Mouse (Mus musculus) granulocyte monocyte progenitor cell, adult 5-6 weeks (primary cell): ENCODE data around the gene Lhb. TPM values are rescaled to one million over a fixed set of nuclear protein-coding genes. Genes with fewer than 3 reads are reported as not detected.

ENCODE experiments used
- ATAC-seq: replicated peaks from 2 replicates; pipeline ENCODE4 v1.8.0; 2016; ENCODE audit warnings: mild to moderate bottlenecking, moderate TSS enrichment, inconsistent platforms; ENCODE audit not compliant: poor library complexity, severe bottlenecking
- total RNA-seq, 2 experiments: library from RNA; stranded (forward) in 1 of 2; stranded (reverse) in 1 of 2; fragments of 200-712, 200-1000 nt in 1 of 2; fragments of >200 nt in 1 of 2; fragmentation: Nextera tagmentation in 1 of 2; gene quantifications; 2 replicates each; pipeline ENCODE4 v1.2.3; 2014 to 2017

Gene Lhb
- total RNA-seq, 2 experiments from 2014 or later, result not detected

- ATAC-seq, result no peak
Observed at GRCm38 (mm10) chr7:45467090-45467670, 46.6 kb downstream of the Lhb start.

GRCm38 (mm10) chr7:45470869-45471268, 50.2 kb downstream of the Lhb start:
- ATAC-seq, result peak; percentile 48

Other genes with a start within 250 kb of the Lhb start
Only the 30 nearest of the 33 such genes appear.
- not detected in 2 replicates for gene Ccdc155, start 215.9 kb upstream of the Lhb start, total RNA-seq (2014; fragmentation: Nextera tagmentation)
- 0.26 and 0.67 TPM in 2 replicates for gene Ccdc155, start 215.9 kb upstream of the Lhb start, total RNA-seq (2017)
- 2.3 and 9.5 TPM in 2 replicates for gene Dkkl1, start 208.7 kb upstream of the Lhb start, total RNA-seq (2014; fragmentation: Nextera tagmentation)
- gene Dkkl1, start 208.7 kb upstream of the Lhb start, total RNA-seq (2017), result 0.77 TPM in 1 of 2 replicates, not detected in the other
- gene Tead2, start 205.1 kb upstream of the Lhb start, total RNA-seq (2014; fragmentation: Nextera tagmentation), result 0.62 TPM in 1 of 2 replicates, not detected in the other
- gene Tead2, start 205.1 kb upstream of the Lhb start, total RNA-seq (2017), result not detected in 2 replicates
- gene Cd37, start 181.7 kb upstream of the Lhb start, total RNA-seq (2014; fragmentation: Nextera tagmentation), result 104 and 177 TPM in 2 replicates
- 59.5 and 69.2 TPM in 2 replicates for gene Cd37, start 181.7 kb upstream of the Lhb start, total RNA-seq (2017)
- not detected in 2 replicates for gene Slc6a16, start 179.7 kb upstream of the Lhb start, total RNA-seq (2014; fragmentation: Nextera tagmentation)
- not detected in 2 replicates for gene Slc6a16, start 179.7 kb upstream of the Lhb start, total RNA-seq (2017)
- not detected in 2 replicates for gene Slc6a21, start 143.3 kb upstream of the Lhb start, total RNA-seq (2014; fragmentation: Nextera tagmentation)
- gene Slc6a21, start 143.3 kb upstream of the Lhb start, total RNA-seq (2017), result not detected in 2 replicates
- 5.4 and 6.3 TPM in 2 replicates for gene Trpm4, start 87.0 kb upstream of the Lhb start, total RNA-seq (2014; fragmentation: Nextera tagmentation)
- gene Trpm4, start 87.0 kb upstream of the Lhb start, total RNA-seq (2017), result 2.4 and 3.9 TPM in 2 replicates
- gene Hrc, start 85.5 kb upstream of the Lhb start, total RNA-seq (2014; fragmentation: Nextera tagmentation), result not detected in 2 replicates
- not detected in 2 replicates for gene Hrc, start 85.5 kb upstream of the Lhb start, total RNA-seq (2017)
- 1.2 TPM in 1 of 2 replicates, not detected in the other for gene Ppfia3, start 53.8 kb upstream of the Lhb start, total RNA-seq (2014; fragmentation: Nextera tagmentation)
- gene Ppfia3, start 53.8 kb upstream of the Lhb start, total RNA-seq (2017), result not detected in 2 replicates
- gene Lin7b, start 50.2 kb upstream of the Lhb start, total RNA-seq (2014; fragmentation: Nextera tagmentation), result not detected in 2 replicates
- 1.9 TPM in 1 of 2 replicates, not detected in the other for gene Lin7b, start 50.2 kb upstream of the Lhb start, total RNA-seq (2017)
- 259 and 270 TPM in 2 replicates for gene Snrnp70, start 25.1 kb upstream of the Lhb start, total RNA-seq (2014; fragmentation: Nextera tagmentation)
- gene Snrnp70, start 25.1 kb upstream of the Lhb start, total RNA-seq (2017), result 374 and 382 TPM in 2 replicates
- gene Kcna7, start 15.2 kb upstream of the Lhb start, total RNA-seq (2014; fragmentation: Nextera tagmentation), result not detected in 2 replicates
- not detected in 2 replicates for gene Kcna7, start 15.2 kb upstream of the Lhb start, total RNA-seq (2017)
- not detected in 2 replicates for gene Ntf5, start 7.1 kb upstream of the Lhb start, total RNA-seq (2014; fragmentation: Nextera tagmentation)
- gene Ntf5, start 7.1 kb upstream of the Lhb start, total RNA-seq (2017), result not detected in 2 replicates
- 27.1 and 32.4 TPM in 2 replicates for gene Gys1, start 14.0 kb downstream of the Lhb start, total RNA-seq (2014; fragmentation: Nextera tagmentation)
- gene Gys1, start 14.0 kb downstream of the Lhb start, total RNA-seq (2017), result 20.3 and 21.3 TPM in 2 replicates
- gene Ruvbl2, start 17.3 kb downstream of the Lhb start, total RNA-seq (2014; fragmentation: Nextera tagmentation), result 90.0 and 147 TPM in 2 replicates
- 191 and 250 TPM in 2 replicates for gene Ruvbl2, start 17.3 kb downstream of the Lhb start, total RNA-seq (2017)
- gene Ftl1, start 39.1 kb downstream of the Lhb start, total RNA-seq (2014; fragmentation: Nextera tagmentation), result 1,113 and 1,886 TPM in 2 replicates
- gene Ftl1, start 39.1 kb downstream of the Lhb start, total RNA-seq (2017), result 1,040 and 1,064 TPM in 2 replicates
- 39.3 and 51.9 TPM in 2 replicates for gene Bax, start 46.1 kb downstream of the Lhb start, total RNA-seq (2014; fragmentation: Nextera tagmentation)
- 28.7 and 34.2 TPM in 2 replicates for gene Bax, start 46.1 kb downstream of the Lhb start, total RNA-seq (2017)
- not detected in 2 replicates for gene Tulp2, start 61.1 kb downstream of the Lhb start, total RNA-seq (2014; fragmentation: Nextera tagmentation)
- gene Tulp2, start 61.1 kb downstream of the Lhb start, total RNA-seq (2017), result not detected in 2 replicates
- gene Gm45808, start 66.0 kb downstream of the Lhb start, total RNA-seq (2014; fragmentation: Nextera tagmentation), result not detected in 2 replicates
- not detected in 2 replicates for gene Gm45808, start 66.0 kb downstream of the Lhb start, total RNA-seq (2017)
- 29.3 and 31.1 TPM in 2 replicates for gene Dhdh, start 68.0 kb downstream of the Lhb start, total RNA-seq (2014; fragmentation: Nextera tagmentation)
- gene Dhdh, start 68.0 kb downstream of the Lhb start, total RNA-seq (2017), result 18.4 and 20.2 TPM in 2 replicates
- 184 and 207 TPM in 2 replicates for gene Nucb1, start 89.6 kb downstream of the Lhb start, total RNA-seq (2014; fragmentation: Nextera tagmentation)
- 316 and 398 TPM in 2 replicates for gene Nucb1, start 89.6 kb downstream of the Lhb start, total RNA-seq (2017)
- 8.3 and 22.1 TPM in 2 replicates for gene Ppp1r15a, start 105.4 kb downstream of the Lhb start, total RNA-seq (2014; fragmentation: Nextera tagmentation)
- gene Ppp1r15a, start 105.4 kb downstream of the Lhb start, total RNA-seq (2017), result 51.1 and 54.9 TPM in 2 replicates
- not detected in 2 replicates for gene Plekha4, start 105.5 kb downstream of the Lhb start, total RNA-seq (2014; fragmentation: Nextera tagmentation)
- 0.26 TPM in 1 of 2 replicates, not detected in the other for gene Plekha4, start 105.5 kb downstream of the Lhb start, total RNA-seq (2017)
- gene Hsd17b14, start 134.1 kb downstream of the Lhb start, total RNA-seq (2014; fragmentation: Nextera tagmentation), result 4.4 TPM in 1 of 2 replicates, not detected in the other
- gene Hsd17b14, start 134.1 kb downstream of the Lhb start, total RNA-seq (2017), result 0.26 and 0.41 TPM in 2 replicates
- gene Bcat2, start 149.3 kb downstream of the Lhb start, total RNA-seq (2014; fragmentation: Nextera tagmentation), result 69.1 and 81.6 TPM in 2 replicates
- 38.9 and 42.7 TPM in 2 replicates for gene Bcat2, start 149.3 kb downstream of the Lhb start, total RNA-seq (2017)
- gene Fgf21, start 194.7 kb downstream of the Lhb start, total RNA-seq (2014; fragmentation: Nextera tagmentation), result not detected in 2 replicates
- gene Fgf21, start 194.7 kb downstream of the Lhb start, total RNA-seq (2017), result not detected in 2 replicates
- gene Fut1, start 196.5 kb downstream of the Lhb start, total RNA-seq (2014; fragmentation: Nextera tagmentation), result not detected in 2 replicates
- not detected in 2 replicates for gene Fut1, start 196.5 kb downstream of the Lhb start, total RNA-seq (2017)
- not detected in 2 replicates for gene Izumo1, start 201.0 kb downstream of the Lhb start, total RNA-seq (2014; fragmentation: Nextera tagmentation)
- 0.34 TPM in 1 of 2 replicates, not detected in the other for gene Izumo1, start 201.0 kb downstream of the Lhb start, total RNA-seq (2017)
- 0.15 TPM in 1 of 2 replicates, not detected in the other for gene Rasip1, start 206.7 kb downstream of the Lhb start, total RNA-seq (2014; fragmentation: Nextera tagmentation)
- 0.93 TPM in 1 of 2 replicates, not detected in the other for gene Rasip1, start 206.7 kb downstream of the Lhb start, total RNA-seq (2017)
- gene Mamstr, start 219.2 kb downstream of the Lhb start, total RNA-seq (2014; fragmentation: Nextera tagmentation), result not detected in 2 replicates
- gene Mamstr, start 219.2 kb downstream of the Lhb start, total RNA-seq (2017), result 0.36 TPM in 1 of 2 replicates, not detected in the other